Mouse (Mus musculus): ENCODE measurements at regions not wholly inside any gene's neighbourhood (a gene's known extent, or its start where the extent isn't known, plus 50 kb on each side); places are given as distances from the start of the nearest gene placed in this dataset.

GRCm38 (mm10) chr11:19463730-19464358 is 445.1 kb upstream of the Meis1 start:
- DNase-seq (ENCODE audit: low spot score in 2 of 2) = no peak

DNA sequence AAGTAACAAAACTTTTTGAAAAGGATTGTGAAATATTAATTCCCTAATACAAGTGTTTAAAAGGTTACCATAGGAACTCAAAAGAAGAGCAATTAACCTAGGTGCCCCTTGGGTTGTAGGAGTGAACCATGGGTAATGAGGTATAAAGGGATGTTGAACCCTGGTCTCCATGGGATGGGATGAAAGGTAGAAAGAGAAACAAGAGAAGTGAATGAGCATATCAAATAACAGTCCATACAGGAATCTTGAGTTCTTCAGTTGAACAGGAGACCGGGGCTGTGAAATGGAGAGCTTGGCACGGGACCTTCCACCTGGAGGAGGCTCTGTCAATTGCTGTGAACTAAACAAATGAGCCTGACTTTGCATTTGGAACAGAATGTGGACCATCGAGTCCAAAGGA is 449.6 kb upstream of the Meis1 start:
- DNase-seq (ENCODE audit: low spot score in 2 of 2) = no peak

- no peak for DNase-seq (ENCODE audit: low spot score in 2 of 2)
These were observed 450.0 kb upstream of the Meis1 start for GRCm38 (mm10) chr11:19468803-19469202.

GRCm38 (mm10) chr11:19470648-19471341 is 452.0 kb upstream of the Meis1 start:
- DNase-seq (ENCODE audit: low spot score in 2 of 2) = no peak

- DNase-seq (ENCODE audit: low spot score in 2 of 2) = no peak
These were observed 448.9 kb upstream of the Spred2 start for GRCm38 (mm10) chr11:19475068-19475786.

- DNase-seq (ENCODE audit: low spot score in 2 of 2) = no peak
These were observed 431.0 kb upstream of the Spred2 start for GRCm38 (mm10) chr11:19493089-19493756.

- no peak for DNase-seq (ENCODE audit: low spot score in 2 of 2)
These were observed 402.5 kb upstream of the Spred2 start for GRCm38 (mm10) chr11:19521721-19522120.

GRCm38 (mm10) chr11:19523853-19524487 is 400.2 kb upstream of the Spred2 start:
- no peak for DNase-seq (ENCODE audit: low spot score in 2 of 2)

GRCm38 (mm10) chr11:19529126-19529525 is 395.0 kb upstream of the Spred2 start:
- DNase-seq (ENCODE audit: low spot score in 2 of 2) = no peak

- DNase-seq (ENCODE audit: low spot score in 2 of 2) = no peak
These were observed 393.5 kb upstream of the Spred2 start for GRCm38 (mm10) chr11:19530652-19531051.

DNA sequence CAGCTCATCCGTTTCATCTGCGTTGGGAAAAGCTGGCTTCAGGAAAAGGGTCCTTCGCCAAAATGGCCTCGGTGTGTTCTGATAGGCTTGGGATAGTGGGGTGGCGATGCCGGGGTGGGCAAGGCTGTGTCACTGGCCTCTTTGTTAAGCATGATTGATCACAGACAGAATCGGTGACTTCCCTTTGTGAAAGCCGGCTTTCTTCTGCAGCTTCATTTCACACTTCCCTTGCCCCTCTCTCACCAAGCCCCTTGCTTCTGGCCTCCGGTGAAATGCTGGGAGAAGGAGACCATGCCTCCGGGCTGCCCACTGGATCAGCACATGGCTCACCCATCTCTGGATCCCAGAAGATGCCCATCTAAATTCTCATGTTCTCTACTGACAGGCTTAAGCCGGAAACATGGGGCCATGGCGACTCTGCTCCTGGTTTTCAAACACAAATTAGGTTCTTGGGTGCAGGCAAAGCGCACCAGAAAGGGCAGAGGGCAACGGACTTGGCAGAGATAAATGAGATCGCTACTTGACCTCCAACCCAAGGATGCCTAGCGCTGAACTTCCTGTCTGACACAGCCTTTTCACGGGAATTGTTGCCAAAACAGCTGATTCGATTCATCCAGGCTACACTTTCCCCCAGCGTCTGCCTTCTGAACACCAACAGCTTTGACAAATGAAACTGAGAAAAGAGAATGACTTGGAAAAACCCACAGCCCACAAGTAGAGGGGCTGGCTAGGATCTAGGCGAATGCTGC is 392.7 kb upstream of the Spred2 start:
- no peak for DNase-seq (ENCODE audit: low spot score in 2 of 2)

GRCm38 (mm10) chr11:19532867-19533266 is 391.3 kb upstream of the Spred2 start:
- no peak for DNase-seq (ENCODE audit: low spot score in 2 of 2)

GRCm38 (mm10) chr11:19533701-19534100 is 390.5 kb upstream of the Spred2 start:
- DNase-seq (ENCODE audit: low spot score in 2 of 2) = no peak

DNA sequence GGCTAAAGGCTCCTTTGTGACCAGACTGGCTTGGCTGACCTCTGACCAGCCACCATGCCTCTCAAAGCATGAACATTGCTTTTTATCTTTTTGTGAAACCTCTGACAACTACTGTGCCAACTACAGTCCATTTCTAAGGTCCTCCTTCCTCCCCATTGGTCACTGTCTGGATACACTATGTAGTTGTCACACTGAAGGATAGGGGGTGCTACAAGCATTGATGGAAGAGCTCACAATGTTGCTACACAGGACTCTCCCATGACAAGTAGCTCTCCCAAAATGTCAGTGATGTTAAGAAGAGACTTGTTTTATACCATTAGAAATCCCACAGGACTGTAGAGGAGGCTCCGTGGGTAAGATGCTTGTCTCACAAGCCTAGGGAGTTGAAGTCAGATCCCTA is 389.0 kb upstream of the Spred2 start:
- DNase-seq (ENCODE audit: low spot score in 2 of 2) = no peak

GRCm38 (mm10) chr11:19546226-19546625 is 377.9 kb upstream of the Spred2 start:
- no peak for DNase-seq (ENCODE audit: low spot score in 2 of 2)

DNA sequence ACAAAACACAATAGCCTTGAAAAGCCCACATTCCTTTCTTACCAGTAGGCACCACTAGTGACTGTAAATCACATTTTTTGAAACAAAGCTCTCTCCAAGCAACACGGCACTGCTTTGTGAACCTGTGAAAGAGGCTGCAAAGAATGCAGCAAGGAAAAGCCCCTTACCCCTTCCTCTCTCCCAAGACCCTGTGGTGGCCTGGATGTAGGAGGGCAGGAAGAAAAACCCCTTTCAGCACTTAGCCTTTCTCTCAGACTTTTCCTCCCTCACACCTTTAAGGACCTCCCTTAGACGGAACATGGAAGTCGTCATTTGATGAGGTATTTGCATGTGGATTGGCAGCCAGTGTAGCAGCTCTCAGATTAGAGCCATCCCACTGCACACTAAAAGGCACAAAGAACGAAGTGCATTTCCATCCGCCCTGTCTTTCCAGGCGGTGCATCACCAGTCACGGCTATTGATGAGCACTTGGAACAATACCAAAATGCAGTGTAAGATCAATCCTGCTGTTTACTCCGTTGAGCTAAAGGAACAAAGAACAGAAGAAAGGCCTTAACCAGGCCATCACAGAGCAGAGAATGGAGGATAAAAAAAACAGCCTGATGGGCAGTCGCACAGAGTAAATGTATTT is 369.7 kb upstream of the Spred2 start:
- no peak for DNase-seq (ENCODE audit: low spot score in 2 of 2)

DNA sequence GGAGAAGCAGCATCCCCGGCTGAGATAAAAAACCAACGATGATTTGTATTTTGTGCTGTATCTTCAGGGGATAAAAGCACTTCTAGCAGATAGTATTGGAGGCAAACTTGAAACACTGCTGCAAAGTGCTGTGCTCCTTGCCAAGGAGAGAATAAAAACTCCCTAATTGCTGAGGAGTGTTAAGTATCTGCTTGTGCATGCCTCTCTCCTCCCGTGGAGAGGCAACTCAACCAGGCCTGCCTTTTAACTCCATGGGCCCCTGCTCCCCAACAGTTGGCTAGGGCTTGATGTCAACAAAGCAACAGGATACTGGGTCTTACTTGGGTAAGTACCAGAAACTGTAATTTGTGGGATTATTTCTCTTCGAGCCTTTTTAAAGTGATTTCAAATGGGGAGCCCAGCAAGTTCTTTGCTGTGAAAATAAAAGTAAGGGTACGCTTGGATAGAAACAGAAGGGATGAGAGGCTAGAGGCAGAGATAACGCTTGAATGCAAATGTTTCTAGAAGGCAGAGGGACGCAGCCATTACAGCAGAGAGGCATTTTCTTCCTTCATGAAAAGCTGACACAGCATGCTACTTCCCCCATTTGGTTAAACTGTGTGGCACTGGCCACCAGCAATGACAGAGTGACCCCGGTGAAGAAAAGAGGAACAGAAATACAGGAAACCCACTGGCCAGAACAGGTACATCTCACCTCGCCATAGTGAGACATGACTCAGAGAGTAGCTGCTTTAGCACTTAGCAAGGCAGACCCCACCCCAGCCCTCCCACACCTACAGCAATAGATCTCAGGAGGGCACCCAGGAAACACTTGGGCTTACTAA is 369.0 kb upstream of the Spred2 start:
- no peak for DNase-seq (ENCODE audit: low spot score in 2 of 2)

- no peak for DNase-seq (ENCODE audit: low spot score in 2 of 2)
These were observed 363.7 kb upstream of the Spred2 start for GRCm38 (mm10) chr11:19560452-19560851.

GRCm38 (mm10) chr11:19562668-19563067 is 361.5 kb upstream of the Spred2 start:
- DNase-seq (ENCODE audit: low spot score in 2 of 2) = no peak

- DNase-seq (ENCODE audit: low spot score in 2 of 2) = no peak
These were observed 338.9 kb upstream of the Spred2 start for GRCm38 (mm10) chr11:19585228-19585627.
